Mouse (Mus musculus): ENCODE data around the gene Mapk14. TPM values are rescaled to one million over a fixed set of nuclear protein-coding genes. Genes with fewer than 3 reads are reported as not detected.

Gene Mapk14
- total RNA-seq (2017) = 81.4 and 94.2 TPM in 2 replicates

GRCm38 (mm10) chr17:28690776-28691686 is at the start of gene Mapk14:
Gene Mapk14, plus strand, starts transcription at chr17:28691329.
- ATAC-seq (replicated peaks; ENCODE audit: low read depth, poor library complexity, severe bottlenecking) = peak; percentile 83

DNA sequence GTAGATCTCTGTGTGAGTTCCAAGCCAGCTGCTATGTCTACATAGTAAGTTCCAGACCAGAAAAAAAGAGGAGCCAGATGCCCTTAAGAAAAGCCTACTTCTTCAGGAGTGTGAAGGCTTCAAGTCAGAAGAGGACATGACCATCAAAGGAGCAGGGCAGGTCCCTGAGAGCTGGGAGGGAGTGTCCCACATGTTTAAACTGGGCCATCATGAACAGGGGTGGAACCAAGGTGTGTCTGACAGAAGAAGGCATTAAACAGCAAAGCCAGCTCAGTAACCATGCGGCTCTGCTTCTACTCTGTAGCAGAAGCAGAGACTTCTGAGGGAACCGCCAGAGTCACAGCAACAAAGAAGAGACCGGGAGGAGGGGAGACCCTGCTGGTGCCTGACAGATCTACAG is 47.4 kb upstream of the Mapk14 start:
- no peak for ATAC-seq (replicated peaks; ENCODE audit: low read depth, poor library complexity, severe bottlenecking)

GRCm38 (mm10) chr17:28644112-28644511 is 47.0 kb upstream of the Mapk14 start:
- no peak for ATAC-seq (replicated peaks; ENCODE audit: low read depth, poor library complexity, severe bottlenecking)

GRCm38 (mm10) chr17:28646221-28646620 is 44.9 kb upstream of the Mapk14 start:
- no peak for ATAC-seq (replicated peaks; ENCODE audit: low read depth, poor library complexity, severe bottlenecking)

DNA sequence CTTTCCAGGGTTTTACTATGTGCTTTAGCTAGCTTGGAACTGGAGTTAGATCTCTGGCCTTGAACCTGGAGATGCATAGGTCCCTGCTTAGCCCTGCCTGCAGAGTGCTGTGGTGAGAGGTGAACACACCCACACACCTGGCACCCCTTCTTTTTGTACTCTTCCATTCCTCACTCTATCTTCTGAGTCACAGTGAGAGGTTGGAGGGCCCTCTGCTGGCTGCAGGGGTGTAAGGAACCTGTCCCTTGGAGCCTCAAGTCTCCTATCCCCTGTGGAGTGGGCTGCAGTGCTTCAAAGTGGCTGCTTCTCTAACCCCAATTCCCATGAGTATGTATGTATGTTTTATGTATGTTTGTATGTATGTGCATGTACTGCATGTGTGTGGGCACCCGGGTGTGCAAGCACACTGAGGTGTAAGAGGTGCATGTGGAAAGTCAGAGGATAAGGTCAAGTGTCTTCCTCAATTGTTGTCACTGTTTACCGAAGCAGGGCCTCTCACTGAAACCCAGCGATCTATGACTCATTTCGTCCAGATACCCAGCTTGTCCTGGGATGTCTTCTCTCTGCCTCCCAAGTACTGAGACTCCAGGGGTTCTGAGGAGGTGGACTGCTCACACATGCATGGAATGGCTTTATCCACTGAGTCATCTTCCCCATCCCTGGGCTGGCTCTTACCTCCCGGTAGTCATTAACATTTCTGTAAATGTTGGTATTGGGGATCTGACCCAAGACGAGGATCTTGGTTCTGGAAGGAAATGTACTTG is 42.3 kb upstream of the Mapk14 start:
- ATAC-seq (replicated peaks; ENCODE audit: low read depth, poor library complexity, severe bottlenecking) = peak; percentile 58

- no peak for ATAC-seq (replicated peaks; ENCODE audit: low read depth, poor library complexity, severe bottlenecking)
These were observed 40.9 kb upstream of the Mapk14 start for GRCm38 (mm10) chr17:28650268-28650667.

- ATAC-seq (replicated peaks; ENCODE audit: low read depth, poor library complexity, severe bottlenecking) = peak; percentile 65
These were observed 33.2 kb upstream of the Mapk14 start for GRCm38 (mm10) chr17:28657936-28658335.

GRCm38 (mm10) chr17:28659564-28659963 is 31.6 kb upstream of the Mapk14 start:
- no peak for ATAC-seq (replicated peaks; ENCODE audit: low read depth, poor library complexity, severe bottlenecking)

DNA sequence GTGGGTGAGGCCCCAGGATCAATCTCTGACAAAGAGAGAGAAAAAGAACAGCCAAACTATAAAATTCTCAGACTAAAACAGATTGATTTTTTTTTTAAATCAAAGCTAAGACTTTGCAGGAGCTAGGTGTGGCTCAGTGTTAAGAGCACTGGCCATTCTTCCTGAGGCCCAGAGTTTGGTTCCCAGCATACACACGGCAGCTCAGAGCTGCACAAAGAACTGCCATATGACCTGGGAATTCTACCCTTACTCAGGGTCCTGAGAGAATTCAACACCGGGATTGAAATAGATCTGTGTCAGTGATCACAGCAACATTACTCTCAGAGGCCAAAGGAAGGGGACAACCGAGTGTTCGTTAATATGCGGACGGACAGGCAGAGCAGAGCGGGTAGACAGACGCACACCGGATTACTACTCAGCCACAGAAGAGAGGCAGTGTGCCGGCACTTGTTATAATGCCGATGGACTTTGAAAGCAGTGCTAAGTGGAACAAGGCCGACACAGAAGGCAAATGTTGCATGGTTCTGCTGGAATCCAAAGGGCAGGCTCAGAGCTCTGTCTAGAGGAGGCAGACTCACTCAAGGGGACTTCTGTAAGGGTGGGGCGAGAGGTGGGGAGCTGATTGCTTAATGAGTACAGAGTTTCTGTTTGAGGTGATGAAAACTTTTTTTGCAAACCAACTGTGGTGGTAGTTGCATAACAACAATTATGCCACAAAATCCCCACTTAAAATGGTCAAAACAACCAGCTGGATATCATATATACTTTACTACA is 8.6 kb upstream of the Mapk14 start:
- ATAC-seq (replicated peaks; ENCODE audit: low read depth, poor library complexity, severe bottlenecking) = peak; percentile 73

- ATAC-seq (replicated peaks; ENCODE audit: low read depth, poor library complexity, severe bottlenecking) = no peak
These were observed 7.5 kb upstream of the Mapk14 start for GRCm38 (mm10) chr17:28683601-28684000.

DNA sequence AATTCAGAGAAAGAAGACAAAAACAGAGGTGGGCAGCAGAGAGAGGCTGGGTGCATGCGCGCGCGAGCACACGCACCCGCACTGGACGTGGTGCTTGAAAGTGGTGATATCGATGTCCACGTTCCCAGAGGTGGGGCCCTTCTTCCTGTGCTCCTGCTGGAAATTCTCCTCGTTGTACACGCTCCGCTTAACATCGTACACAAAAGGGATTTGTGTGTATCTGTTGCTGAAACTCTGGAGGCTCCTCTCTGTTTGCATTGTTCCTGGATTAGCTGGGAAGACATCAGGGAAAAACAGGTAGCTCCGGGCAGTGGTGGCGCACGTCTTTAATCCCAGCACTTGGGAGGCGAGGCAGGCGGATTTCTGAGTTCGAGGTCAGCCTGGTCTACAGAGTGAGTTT is 6.5 kb upstream of the Mapk14 start:
- ATAC-seq (replicated peaks; ENCODE audit: low read depth, poor library complexity, severe bottlenecking) = no peak

DNA sequence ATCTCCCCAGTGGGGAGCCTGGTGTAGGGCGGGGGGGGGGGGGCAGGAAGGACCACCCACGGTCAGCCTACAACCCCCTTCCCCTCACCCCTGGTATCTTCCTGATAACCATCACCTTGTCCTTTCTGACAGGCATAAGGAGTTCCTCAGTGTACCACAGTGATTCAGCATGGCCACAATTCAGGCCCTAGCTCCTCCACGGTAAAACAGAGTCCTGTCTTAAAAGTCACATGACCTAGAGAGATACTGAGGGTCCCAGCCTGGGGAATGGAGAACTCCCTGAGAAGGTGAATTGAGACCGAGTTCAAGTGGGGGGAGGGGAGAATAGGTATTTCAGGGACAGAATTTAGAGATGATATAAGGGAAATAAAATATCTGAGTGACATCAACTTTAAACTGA is 3.8 kb upstream of the Mapk14 start:
- ATAC-seq (replicated peaks; ENCODE audit: low read depth, poor library complexity, severe bottlenecking) = no peak

DNA sequence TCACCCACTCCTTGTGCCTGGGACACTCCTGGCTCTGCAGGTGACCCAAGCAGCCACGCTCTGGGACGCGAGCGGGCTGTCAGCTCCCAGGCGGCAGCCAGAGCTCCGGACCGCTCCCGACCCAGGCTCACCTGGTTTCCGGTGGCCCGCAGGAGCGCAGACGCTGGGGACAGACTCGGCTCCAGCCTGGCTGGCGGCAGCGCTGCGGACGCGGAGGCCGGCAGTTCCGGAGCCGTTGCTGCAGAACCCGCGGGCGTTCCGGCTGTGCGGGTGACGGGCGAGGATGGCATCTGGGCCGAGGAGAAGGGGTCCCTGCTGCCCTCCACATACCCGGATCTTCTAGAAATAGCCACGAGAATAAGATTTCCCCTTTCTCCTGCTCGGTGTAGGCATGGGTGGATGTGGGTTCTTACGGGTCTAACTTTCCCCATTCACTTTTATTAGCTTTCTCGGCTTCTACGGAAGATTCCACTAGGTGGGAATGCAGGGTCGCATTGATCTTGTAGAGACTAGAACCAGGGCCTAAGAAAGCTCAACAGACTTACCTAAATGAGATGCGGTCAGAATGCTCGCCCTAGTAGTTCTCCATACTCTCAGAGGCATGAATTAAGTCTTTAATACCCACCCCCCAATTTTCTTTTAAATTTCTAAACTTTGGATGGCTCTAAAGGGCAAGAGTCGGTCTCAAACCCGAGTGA is 1.4 kb upstream of the Mapk14 start, which contains the start of gene Slc26a8:
TSS of gene Slc26a8 (minus strand) at position 648 of the 698 bp plus-strand sequence.
- no peak for ATAC-seq (replicated peaks; ENCODE audit: low read depth, poor library complexity, severe bottlenecking)

DNA sequence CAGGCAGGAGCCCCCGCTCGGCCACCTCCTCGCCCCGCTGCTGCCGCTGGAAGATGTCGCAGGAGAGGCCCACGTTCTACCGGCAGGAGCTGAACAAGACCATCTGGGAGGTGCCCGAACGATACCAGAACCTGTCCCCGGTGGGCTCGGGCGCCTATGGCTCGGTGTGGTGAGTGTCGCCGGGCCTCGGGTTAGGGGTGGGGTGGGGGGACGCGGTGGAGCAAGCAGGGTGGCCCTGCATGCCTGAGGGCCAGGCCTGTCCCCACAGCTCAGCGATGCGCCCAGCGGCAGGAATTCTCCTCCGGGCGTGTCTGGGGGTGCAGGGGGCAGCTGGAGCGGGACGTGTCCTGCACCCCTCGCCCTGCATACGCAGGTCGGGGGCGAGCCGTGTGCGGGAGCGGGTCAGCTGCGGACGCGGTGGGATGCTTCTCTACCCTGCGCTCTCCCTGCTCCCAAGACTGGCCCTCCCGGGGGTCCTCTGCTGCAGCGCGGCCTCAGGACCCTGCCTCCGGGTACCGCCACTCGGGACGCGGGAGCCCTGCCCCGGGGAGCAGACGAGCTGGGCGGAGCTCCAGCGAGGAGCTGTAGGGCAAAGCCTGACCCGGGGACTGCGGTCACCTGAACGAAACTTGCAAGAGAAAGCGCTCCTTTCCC is 685 bp downstream of the Mapk14 start:
- ATAC-seq (replicated peaks; ENCODE audit: low read depth, poor library complexity, severe bottlenecking) = peak; percentile 33; the same call in 1 of the 2 replicates

DNA sequence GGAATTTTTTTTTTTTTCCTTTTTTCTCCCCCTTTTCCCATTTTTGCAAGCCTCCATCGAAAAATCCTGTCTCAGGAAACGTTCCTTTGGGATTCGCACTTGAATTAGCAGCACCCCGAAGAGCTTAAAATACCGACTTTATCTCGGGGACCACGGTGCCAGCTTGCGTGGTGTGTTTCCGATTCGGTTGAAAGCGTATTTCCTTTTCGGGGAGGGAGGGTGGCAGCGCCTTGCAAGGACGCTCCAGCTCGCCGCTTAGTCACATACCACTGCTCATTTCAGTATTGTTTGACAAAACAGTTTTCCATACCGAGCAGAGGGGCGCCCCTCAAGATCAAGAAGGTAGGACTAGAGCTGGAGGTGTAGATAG is 1.2 kb downstream of the Mapk14 start:
- ATAC-seq (replicated peaks; ENCODE audit: low read depth, poor library complexity, severe bottlenecking) = peak; percentile 51

GRCm38 (mm10) chr17:28693086-28693485 is 2.0 kb downstream of the Mapk14 start:
- ATAC-seq (replicated peaks; ENCODE audit: low read depth, poor library complexity, severe bottlenecking) = no peak

- ATAC-seq (replicated peaks; ENCODE audit: low read depth, poor library complexity, severe bottlenecking) = no peak
These were observed 2.9 kb downstream of the Mapk14 start for GRCm38 (mm10) chr17:28694078-28694477.

- no peak for ATAC-seq (replicated peaks; ENCODE audit: low read depth, poor library complexity, severe bottlenecking)
These were observed 3.7 kb downstream of the Mapk14 start for GRCm38 (mm10) chr17:28694832-28695231.

DNA sequence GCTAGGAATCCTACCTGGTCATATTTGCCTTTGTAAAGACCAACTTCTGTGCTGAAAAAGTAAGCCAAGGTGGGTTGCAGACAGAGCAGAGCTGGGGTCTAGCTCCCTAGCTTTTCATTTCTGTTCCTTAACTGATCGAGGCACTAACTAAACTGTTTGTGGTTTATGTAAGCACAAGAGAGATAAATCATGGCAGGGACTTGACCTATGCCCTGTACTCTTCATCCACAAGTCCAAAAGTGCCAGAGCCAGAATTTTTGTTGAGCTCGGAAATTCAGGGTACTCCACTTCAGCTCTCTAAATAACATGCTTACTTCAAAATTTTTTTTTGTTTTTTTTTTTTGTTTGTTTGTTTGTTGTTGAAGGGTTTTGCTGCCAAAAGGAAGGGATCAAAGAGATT is 5.5 kb downstream of the Mapk14 start:
- no peak for ATAC-seq (replicated peaks; ENCODE audit: low read depth, poor library complexity, severe bottlenecking)

Measured in common myeloid progenitor, adult 5-6 weeks (primary cell).